Mouse (Mus musculus): ENCODE data around the gene 4930503B20Rik.

DNA sequence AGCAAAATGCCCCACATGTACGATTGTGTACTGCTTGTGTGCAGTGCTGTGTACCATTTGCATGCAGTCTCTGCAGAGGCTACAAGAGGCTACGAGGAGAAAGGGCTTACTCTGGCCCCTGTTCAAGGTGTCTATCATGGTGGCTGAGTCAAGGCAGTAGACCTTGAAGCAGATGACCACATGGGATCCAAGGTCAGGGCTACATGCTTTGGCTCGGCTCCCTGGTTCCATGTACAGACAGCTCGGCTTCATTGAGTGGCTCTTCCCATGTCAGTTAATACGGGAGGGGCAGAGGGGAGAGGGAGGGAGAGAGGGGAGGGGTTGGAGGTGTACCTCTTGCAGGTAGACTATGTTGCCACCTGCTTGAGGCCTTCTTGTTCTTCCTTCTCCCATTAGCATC is 1.3 kb upstream of the 4930503B20Rik start:
- no peak for TF ChIP-seq CTCF (IDR thresholded peaks at IDR 0.05; ENCODE audit: low read depth, low read length)
- TF ChIP-seq POLR2AphosphoS5 (IDR thresholded peaks at IDR 0.05; ENCODE audit: insufficient replicate concordance, low read depth, low read length), result no peak
- no peak for TF ChIP-seq GATA1 (IDR thresholded peaks at IDR 0.05; ENCODE audit: borderline replicate concordance, low read length)
- TF ChIP-seq TAL1 (conservative IDR thresholded peaks at IDR 0.05; ENCODE audit: low read depth, low read length), result no peak
